Mouse (Mus musculus) hindbrain, embryonic 12.5 days (tissue): ENCODE measurements around the gene Pcyt2. TPM values are rescaled to one million over a fixed set of nuclear protein-coding genes. Genes with fewer than 3 reads are reported as not detected.

ENCODE experiments used
- ATAC-seq: fragments of 200-750 bp; cut with Nextera tagmentation; 2 replicates; pipeline ENCODE4 v1.8.0; 2017; ENCODE audit warnings: moderate TSS enrichment; ENCODE audit not compliant: low FRiP score
- H3K27ac ChIP-seq: fragments of 300-500 bp; sonication (generic); 2 replicates; pipeline ENCODE4 v1.5.1; 2016; ENCODE audit warnings: mild to moderate bottlenecking
- H3K27me3 ChIP-seq: fragments of 300-500 bp; sonication (generic); 2 replicates; pipeline ENCODE4 v1.6.1; 2016; ENCODE audit warnings: mild to moderate bottlenecking
- H3K36me3 ChIP-seq: fragments of 300-500 bp; sonication (generic); 2 replicates; pipeline ENCODE4 v1.6.1; 2016; ENCODE audit warnings: mild to moderate bottlenecking
- H3K4me1 ChIP-seq: fragments of 300-500 bp; sonication (generic); 2 replicates; pipeline ENCODE4 v1.6.1; 2016
- H3K4me2 ChIP-seq: fragments of 300-500 bp; sonication (generic); replicated peaks from 2 replicates; pipeline ENCODE4 v1.6.1; 2016; ENCODE audit warnings: mild to moderate bottlenecking
- H3K4me3 ChIP-seq: fragments of 300-500 bp; sonication (generic); 2 replicates; pipeline ENCODE4 v1.5.1; 2016; ENCODE audit warnings: mild to moderate bottlenecking
- H3K9ac ChIP-seq: fragments of 300-500 bp; sonication (generic); 2 replicates; pipeline ENCODE4 v1.6.1; 2016; ENCODE audit warnings: mild to moderate bottlenecking, moderate library complexity
- H3K9me3 ChIP-seq: fragments of 300-500 bp; sonication (generic); replicated peaks from 2 replicates; pipeline ENCODE4 v1.6.1; 2016; ENCODE audit warnings: mild to moderate bottlenecking
- WGBS: fragments of 180-500 bp; shearing (Covaris S2); methylation state at CpG from one replicate; pipeline ENCODE4 v1.1.7; 2016; 5-methylcytosine and 5-hydroxymethylcytosine counted together
- polyA plus RNA-seq: library from polyadenylated mRNA; unstranded; fragments of >200 nt; fragmentation: Nextera tagmentation; extraction: Ambion mirVana; gene quantifications from 2 replicates; pipeline ENCODE4 v1.2.1, GENCODE M21; 2016

Gene Pcyt2
- polyA plus RNA-seq, 1 experiment from 2014 or later = 148 TPM

DNA sequence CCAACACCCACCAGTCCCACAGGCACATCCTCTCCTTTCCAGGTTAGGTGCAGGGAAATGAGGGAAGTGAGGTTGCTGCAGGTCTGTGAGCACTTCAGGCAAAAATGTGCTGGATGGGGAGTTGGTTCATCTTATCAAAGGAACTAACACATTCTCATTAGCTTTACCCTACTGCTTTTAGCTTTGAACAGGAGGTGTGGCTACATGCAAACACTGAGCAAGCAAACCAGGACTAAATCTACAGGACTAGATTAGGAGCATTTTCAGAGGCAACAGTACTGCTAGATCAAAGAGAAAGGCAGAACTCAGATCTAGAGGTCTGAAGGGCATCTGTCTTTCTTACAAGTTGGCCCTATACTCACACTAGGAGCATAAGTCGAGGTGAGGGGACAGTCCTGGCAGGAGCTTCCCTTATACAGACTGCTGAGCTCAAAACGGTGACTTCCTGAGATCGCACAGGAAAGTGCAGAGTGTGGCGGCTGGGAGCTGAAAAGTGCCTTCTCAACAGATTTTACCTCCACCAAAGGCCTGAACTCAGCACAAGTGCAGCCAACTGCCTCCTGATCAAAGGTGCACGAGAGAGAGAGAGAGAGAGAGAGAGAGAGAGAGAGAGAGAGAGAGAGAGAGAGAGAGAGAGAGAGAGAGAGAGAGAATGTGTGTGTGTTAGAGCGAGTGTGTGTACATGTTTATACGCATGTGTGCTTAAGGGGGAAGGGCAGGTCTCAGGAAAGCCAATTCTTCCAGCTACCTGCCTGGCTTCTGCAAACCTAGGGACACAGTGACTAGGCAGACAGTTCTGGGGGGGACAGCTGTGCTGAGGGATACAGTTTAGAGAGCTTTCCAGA lies 13.4 kb upstream of the Pcyt2 start:
- H3K4me2 ChIP-seq = peak overlapping the region; percentile 82; the same call in 1 of the 2 replicates
- peak overlapping the region; percentile 95; the same call in 1 of the 2 replicates for H3K4me3 ChIP-seq
- H3K27ac ChIP-seq = no peak overlapping the region
- no peaks in the 10 kb centered on the region for H3K27me3 ChIP-seq
- peak overlapping the region; percentile 33 for H3K9ac ChIP-seq
- WGBS = 41% methylated on average over 7 of the region's 7 CpGs
- H3K9me3 ChIP-seq = no peaks in the 10 kb centered on the region
- ATAC-seq = no peak
- H3K36me3 ChIP-seq = peaks cover 27% of the 10 kb centered on the region
- peaks cover 36% of the 10 kb centered on the region for H3K4me1 ChIP-seq

DNA sequence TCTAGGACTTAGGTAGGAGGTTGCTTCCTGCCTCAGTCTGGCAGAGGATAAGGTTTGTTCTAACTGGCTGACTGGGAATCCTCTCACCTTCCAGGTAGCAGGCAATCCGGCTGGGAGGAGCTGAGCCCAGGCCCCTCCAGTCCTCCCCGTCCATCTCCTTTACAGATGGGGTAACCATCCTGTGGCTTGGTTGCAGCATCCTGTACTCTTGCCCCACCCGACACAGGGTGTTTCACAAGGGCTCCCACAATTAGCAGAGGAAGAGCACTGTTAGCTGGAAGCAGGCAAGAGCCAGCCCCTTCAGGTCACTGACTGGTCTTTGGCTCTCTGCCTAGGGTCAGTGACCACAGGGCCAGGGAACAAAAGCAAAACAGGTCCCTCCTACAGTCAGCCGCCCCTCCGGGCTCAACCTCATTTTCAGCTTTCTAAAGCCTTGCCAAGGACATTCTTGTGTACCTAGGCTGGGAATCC lies 12.7 kb upstream of the Pcyt2 start:
- Histone ChIP-seq H3K27ac (peak overlapping the region; percentile 64), H3K9me3 (no peaks in the 10 kb centered on the region), H3K4me1 (peaks cover 37% of the 10 kb centered on the region), H3K4me3 (0 out of 2 replicates have a peak overlapping the region, but pooled peaks have one; percentile 7), H3K36me3 (peaks cover 27% of the 10 kb centered on the region), H3K4me2 (peak overlapping the region; percentile 29), H3K27me3 (no peaks in the 10 kb centered on the region), H3K9ac (peak overlapping the region; percentile 33)
- no peak for ATAC-seq
- WGBS = 32% methylated on average over 5 of the region's 5 CpGs

DNA sequence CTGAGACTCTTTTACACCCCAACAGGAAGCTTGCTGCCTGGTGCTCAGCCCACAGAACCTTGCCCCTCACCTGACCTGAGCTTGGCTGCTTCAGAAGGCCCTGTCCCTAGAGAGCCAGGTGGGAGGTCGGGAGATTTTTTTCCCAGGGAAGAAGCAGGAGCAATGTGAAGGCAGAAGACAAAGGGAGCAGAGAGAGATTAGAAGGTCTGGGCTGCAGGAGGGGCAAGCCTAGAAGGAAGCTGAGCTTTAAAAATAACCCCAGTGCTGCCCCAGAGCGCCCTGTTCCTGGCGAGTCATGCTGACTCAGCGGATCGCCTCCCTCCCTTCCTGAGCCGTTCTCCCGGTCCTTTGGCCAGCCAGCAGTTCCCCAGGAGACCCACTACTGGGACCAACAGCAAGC lies 12.2 kb upstream of the Pcyt2 start:
- ATAC-seq = no peak
- 25% methylated on average over 7 of the region's 7 CpGs for WGBS
- Histone ChIP-seq H3K27ac (peak overlapping the region; percentile 64), H3K36me3 (peaks cover 27% of the 10 kb centered on the region), H3K4me2 (peak overlapping the region; percentile 29), H3K9ac (peak overlapping the region; percentile 33), H3K4me1 (peaks cover 41% of the 10 kb centered on the region), H3K27me3 (no peaks in the 10 kb centered on the region), H3K4me3 (0 out of 2 replicates have a peak overlapping the region, but pooled peaks have one; percentile 7), H3K9me3 (no peaks in the 10 kb centered on the region)

DNA sequence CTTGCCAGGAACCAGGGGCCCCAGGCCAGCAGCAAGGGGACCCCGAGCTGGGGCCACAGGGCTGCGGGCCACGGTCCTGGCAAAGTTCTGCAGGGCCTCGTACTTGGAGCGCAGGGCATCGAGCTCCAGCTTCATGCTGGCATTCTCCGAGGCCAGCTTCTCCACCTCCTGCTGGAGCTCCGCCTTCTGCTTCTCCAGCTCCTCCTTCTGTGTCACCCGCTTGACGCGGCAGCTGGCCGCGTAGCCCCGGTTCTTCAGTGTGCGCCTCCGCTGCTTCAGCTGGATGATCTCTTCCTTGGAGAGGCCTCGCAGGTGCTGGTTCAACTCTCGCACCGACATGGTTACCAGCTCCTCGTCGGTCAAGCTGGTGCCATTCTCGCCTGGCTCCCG lies 11.6 kb upstream of the Pcyt2 start:
- peaks cover 43% of the 10 kb centered on the region for H3K4me1 ChIP-seq
- H3K9me3 ChIP-seq = no peaks in the 10 kb centered on the region
- H3K27ac ChIP-seq = peak overlapping the region; percentile 64; the same call in 1 of the 2 replicates
- peaks cover 27% of the 10 kb centered on the region for H3K36me3 ChIP-seq
- peak overlapping the region; percentile 29 for H3K4me2 ChIP-seq
- no peak overlapping the region for H3K4me3 ChIP-seq
- no peak for ATAC-seq
- no peaks in the 10 kb centered on the region for H3K27me3 ChIP-seq
- WGBS = 76% methylated on average over 23 of the region's 23 CpGs
- H3K9ac ChIP-seq = peak overlapping the region; percentile 33; the same call in 1 of the 2 replicates

DNA sequence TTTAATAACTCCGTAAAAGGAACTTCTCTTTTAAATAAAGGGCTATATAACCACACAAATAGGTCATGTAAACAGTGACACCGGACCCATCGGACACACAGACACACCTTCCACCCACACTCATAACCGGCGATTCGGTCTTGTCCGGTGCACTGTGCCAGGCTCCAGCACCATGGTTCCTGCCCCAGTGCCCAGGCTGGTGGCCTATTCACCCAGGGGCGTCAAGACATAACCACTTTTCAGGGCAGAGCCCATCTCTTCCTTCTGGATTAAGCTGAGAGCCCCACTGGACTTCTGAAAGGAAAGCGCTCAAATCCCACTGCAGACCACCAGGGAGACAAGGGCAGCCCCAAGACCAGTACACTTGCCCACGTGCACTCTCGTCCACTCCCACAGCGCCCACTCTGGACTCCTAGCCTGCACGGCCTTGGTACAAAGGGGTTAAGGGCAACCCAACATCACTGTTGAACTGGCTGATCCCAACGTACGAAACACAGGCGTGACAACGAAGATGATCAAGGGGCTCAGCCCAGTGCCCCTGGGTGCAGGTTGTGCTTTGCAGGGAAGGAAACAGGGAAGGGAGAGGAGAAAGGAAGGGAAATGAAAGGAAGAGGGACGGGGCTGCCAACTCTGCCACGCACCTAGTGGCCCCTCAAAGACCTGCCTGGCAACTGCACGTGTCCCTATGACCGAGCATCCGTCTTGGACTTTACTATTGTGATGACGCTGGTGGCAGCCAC lies 11.0 kb upstream of the Pcyt2 start:
- Histone ChIP-seq H3K27ac (no peak overlapping the region), H3K4me3 (no peak overlapping the region), H3K4me1 (peaks cover 46% of the 10 kb centered on the region)

DNA sequence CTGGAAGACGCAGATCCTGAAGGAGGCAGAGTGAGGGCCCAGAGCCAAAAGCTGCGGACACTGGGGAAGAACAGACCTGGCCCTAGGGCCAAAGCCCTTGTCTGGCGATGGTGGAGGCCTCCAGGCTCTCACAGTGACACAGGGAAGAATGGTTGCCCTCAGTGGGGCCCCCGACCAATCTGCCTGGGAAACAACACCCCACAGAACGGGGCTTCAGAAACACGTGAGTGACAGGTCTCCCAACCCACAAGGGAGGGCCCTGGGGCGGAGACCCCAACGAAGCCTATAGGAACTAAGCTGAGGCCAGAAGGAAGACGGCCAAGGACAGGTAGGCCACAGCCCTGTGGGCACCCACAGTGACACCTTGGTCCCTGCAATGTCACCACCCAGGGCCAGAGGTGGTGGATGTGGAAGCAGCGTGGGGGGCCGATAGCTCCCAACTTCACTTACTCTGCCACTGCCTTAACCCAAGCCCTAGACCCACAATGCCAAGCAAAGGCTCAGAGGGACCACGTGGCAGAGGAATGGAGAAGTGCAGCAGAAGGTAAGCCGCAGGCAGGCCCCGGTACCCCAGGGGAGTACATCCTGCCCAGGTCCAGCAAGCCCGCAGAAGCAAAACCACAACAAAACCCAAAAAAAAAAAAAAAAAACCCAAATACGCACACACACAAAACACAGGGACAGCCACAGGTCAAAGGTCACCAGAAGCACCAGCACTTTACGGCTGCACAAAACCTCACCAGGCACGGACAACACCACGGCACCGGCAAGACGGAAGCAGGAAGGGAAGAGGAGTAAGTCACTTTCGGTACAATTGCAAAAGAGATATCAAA lies 9.9 kb upstream of the Pcyt2 start:
- no peaks in the 10 kb centered on the region for H3K9me3 ChIP-seq
- H3K4me3 ChIP-seq = no peak overlapping the region
- H3K36me3 ChIP-seq = peaks cover 33% of the 10 kb centered on the region
- 85% methylated on average over 22 of the region's 22 CpGs for WGBS
- no peaks in the 10 kb centered on the region for H3K27me3 ChIP-seq
- no peak overlapping the region for H3K9ac ChIP-seq
- H3K27ac ChIP-seq = no peak overlapping the region
- H3K4me1 ChIP-seq = peaks cover 51% of the 10 kb centered on the region
- no peak for ATAC-seq
- no peak overlapping the region for H3K4me2 ChIP-seq

More for the DNA sequence above, 11.0 kb upstream of the Pcyt2 start:
- Histone ChIP-seq H3K9ac (no peak overlapping the region), H3K9me3 (no peaks in the 10 kb centered on the region), H3K36me3 (peaks cover 27% of the 10 kb centered on the region), H3K27me3 (no peaks in the 10 kb centered on the region), H3K4me2 (no peak overlapping the region)
- 96% methylated on average over 23 of the region's 23 CpGs for WGBS
- no peak for ATAC-seq

DNA sequence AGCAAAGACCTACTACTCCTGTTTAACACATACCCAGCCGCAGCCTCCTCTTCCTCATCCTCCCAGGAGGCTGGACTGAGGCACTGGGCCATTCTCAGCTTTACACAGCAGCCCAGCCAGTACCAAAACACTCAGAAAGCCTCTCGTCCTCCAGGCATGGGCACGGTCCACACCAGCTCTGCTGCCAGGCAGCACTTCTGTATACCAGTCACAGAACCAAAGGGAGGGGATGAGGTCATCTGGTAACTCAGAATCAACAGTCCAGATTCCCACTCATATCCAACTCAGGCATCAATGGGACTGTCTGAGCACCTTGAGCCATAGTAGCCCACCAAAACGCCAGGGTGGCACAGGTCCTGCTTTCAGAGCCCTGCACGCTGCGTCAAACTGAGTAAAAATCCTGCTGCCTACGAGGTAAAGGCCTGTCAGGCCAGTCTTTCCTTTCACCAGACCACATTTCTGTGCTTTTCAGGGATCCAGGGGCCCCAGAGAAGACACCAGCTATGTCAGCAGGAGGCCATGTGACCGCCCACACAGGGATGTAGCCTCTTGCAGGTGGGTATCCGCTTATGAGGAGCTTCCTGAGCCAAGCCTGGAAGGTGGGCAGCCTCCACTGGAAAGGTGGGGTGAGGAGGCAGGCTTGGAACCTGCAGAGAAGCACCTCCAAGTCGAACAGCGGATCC lies 9.2 kb upstream of the Pcyt2 start:
- 92% methylated on average over 11 of the region's 11 CpGs for WGBS
- Histone ChIP-seq H3K4me2 (no peak overlapping the region), H3K4me1 (peaks cover 44% of the 10 kb centered on the region), H3K9me3 (no peaks in the 10 kb centered on the region), H3K27ac (no peak overlapping the region), H3K9ac (no peak overlapping the region), H3K4me3 (no peak overlapping the region), H3K27me3 (no peaks in the 10 kb centered on the region), H3K36me3 (peaks cover 41% of the 10 kb centered on the region)
- no peak for ATAC-seq

DNA sequence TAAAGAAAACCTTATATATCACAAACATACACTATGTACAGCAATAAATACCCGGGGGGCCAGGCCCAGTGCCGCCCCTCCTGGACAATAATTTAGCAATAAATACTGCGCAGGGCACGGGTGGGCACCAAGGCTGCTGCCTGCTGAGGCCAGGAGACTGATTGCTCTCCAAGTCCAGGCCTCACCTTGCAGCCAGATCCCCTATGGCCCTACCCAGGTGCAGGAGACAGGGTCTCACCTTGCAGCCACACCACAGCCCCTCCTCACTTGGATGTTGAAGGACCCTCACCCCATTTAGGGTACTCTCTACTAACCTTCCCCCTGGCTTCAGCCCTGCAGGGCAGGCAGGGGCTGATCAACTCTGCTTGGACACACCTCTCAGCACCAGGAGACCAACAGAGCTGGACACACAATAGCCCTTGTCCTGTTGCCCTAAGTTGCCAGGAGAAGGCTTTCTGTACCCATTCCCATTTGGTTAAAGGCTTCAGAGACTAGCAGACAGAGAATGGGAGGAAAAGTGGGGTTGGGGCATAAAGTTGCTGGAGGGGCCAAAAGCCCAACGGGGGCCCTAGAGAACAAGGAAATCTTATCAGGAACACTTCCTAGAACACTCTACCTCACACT lies 7.5 kb upstream of the Pcyt2 start, which contains the start of gene Sirt7:
TSS of gene Sirt7 (minus strand) at position 89 of the 624 bp plus-strand sequence.
- peak within 1 kb of the TSS; percentile 80 for H3K27ac ChIP-seq
- H3K4me2 ChIP-seq = peak within 1 kb of the TSS; percentile 99
- H3K9me3 ChIP-seq = no peaks in the 10 kb centered on the region
- H3K4me1 ChIP-seq = peaks cover 29% of the 10 kb centered on the region
- no peaks in the 10 kb centered on the region for H3K27me3 ChIP-seq
- WGBS = 26% methylated on average over 5 of the region's 5 CpGs
- peaks cover 55% of the 10 kb centered on the region for H3K36me3 ChIP-seq
- ATAC-seq = peak; percentile 29
- H3K4me3 ChIP-seq = peak within 1 kb of the TSS; percentile 99
- H3K9ac ChIP-seq = peak within 1 kb of the TSS; percentile 87

DNA sequence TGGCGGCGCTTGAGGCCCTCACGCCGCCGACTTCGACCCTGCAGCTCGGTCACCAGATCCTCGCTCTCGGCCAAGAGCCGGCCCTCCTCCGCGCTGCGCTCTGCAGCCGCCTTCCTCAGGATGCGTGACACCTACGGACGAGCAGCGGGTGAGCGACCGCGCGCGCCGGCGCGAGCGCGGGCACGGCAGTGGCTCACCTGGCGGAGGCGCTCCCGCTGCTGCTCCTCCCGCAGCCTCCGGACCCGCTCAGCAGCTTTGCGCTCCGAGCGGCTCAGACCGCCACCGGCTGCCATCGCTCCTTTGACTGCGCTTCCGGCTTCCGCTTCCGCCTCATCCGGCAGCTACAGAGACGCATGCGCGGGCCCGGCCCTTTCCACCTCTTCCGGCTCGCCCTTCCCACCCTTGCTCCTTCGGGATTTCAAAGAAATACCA lies 7.0 kb upstream of the Pcyt2 start:
- under 1% methylated on average over 53 of the region's 53 CpGs for WGBS
- no peaks in the 10 kb centered on the region for H3K27me3 ChIP-seq
- H3K4me3 ChIP-seq = peak overlapping the region; percentile 99
- ATAC-seq = peak; percentile 74
- peak overlapping the region; percentile 99 for H3K4me2 ChIP-seq
- peaks cover 60% of the 10 kb centered on the region for H3K36me3 ChIP-seq
- H3K9me3 ChIP-seq = no peaks in the 10 kb centered on the region
- H3K9ac ChIP-seq = peak overlapping the region; percentile 87
- H3K27ac ChIP-seq = peak overlapping the region; percentile 80
- H3K4me1 ChIP-seq = peaks cover 24% of the 10 kb centered on the region

DNA sequence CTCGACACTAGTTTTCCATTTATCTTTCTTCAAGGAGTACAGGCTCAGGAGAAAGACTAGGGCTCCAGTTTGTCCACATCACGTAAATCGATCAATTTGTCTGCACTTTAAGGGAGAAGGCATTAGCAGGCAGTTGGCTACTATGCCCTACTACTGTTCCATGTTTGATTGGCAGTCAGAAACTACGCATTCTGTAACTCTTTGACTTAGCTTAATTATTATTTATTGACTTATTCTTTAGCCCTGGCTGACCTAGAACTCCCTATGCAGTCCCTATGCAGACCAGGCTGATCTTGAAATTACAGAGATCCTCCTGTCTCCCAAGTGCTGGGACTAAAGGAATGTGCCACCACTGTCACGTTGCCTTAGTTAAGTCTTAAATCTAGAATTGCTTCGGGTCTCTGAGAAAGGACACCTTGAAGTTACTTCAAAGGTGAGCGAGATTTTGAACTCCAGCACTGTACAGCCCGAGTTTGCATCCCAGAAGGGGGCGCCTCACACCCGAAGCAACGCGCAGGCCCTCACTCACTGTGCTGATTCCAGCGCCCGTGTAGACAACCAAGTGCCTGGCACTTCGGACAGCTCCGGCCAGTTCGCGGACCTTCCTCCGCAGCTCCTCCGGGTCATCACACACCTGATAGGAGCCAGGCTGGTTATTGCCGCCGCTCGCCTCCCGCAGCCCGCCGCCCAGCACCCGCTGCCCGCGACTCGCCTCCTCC lies 6.4 kb upstream of the Pcyt2 start:
- Histone ChIP-seq H3K4me1 (peaks cover 18% of the 10 kb centered on the region), H3K27me3 (no peaks in the 10 kb centered on the region), H3K36me3 (peaks cover 57% of the 10 kb centered on the region), H3K4me2 (peak overlapping the region; percentile 99), H3K9ac (peak overlapping the region; percentile 87), H3K4me3 (peak overlapping the region; percentile 99), H3K27ac (peak overlapping the region; percentile 80), H3K9me3 (no peaks in the 10 kb centered on the region)
- peak; percentile 68 for ATAC-seq
- WGBS = 14% methylated on average over 29 of the region's 30 CpGs
